Mouse (Mus musculus) embryonic facial prominence, embryonic 11.5 days (tissue): ENCODE measurements around the gene Plin4. TPM values are rescaled to one million over a fixed set of nuclear protein-coding genes. Genes with fewer than 3 reads are reported as not detected.
"Not testable (repeated sequence)": the region's sequence is repeated elsewhere in the genome, so short reads cannot be mapped to it uniquely, and the experiment has no call there.

Source experiments
- ATAC-seq: fragments of 200-750 bp; cut with Nextera tagmentation; replicated peaks from 2 replicates; pipeline ENCODE4 v1.8.0; 2017; ENCODE audit warnings: low read depth; ENCODE audit not compliant: insufficient number of reproducible peaks, low FRiP score, low TSS enrichment
- DNase-seq: peaks from one replicate; pipeline ENCODE4 v3.0.0-alpha.2; 2015; ENCODE audit warnings: low spot score
- H3K27ac ChIP-seq: fragments of 300-500 bp; sonication (generic); replicated peaks from 2 replicates; pipeline ENCODE4 v1.5.1; 2014; ENCODE audit warnings: mild to moderate bottlenecking, low read depth, low read length, control low read depth
- H3K27me3 ChIP-seq: fragments of 300-500 bp; sonication (generic); 2 replicates; pipeline ENCODE4 v1.6.1; 2014; ENCODE audit warnings: mild to moderate bottlenecking, low read length, moderate library complexity, mixed read lengths; ENCODE audit not compliant: control insufficient read depth, insufficient read depth
- H3K36me3 ChIP-seq: fragments of 300-500 bp; sonication (generic); replicated peaks from 2 replicates; pipeline ENCODE4 v1.6.1; 2014; ENCODE audit warnings: low read depth, mild to moderate bottlenecking, low read length, moderate library complexity, mixed read lengths; ENCODE audit not compliant: control insufficient read depth, insufficient read depth
- H3K4me1 ChIP-seq: fragments of 300-500 bp; sonication (generic); 2 replicates; pipeline ENCODE4 v1.6.1; 2014; ENCODE audit warnings: low read length, mixed read lengths; ENCODE audit not compliant: control insufficient read depth, insufficient read depth
- H3K4me2 ChIP-seq: fragments of 300-500 bp; sonication (generic); 2 replicates; pipeline ENCODE4 v1.6.1; 2014; ENCODE audit warnings: low read depth, mild to moderate bottlenecking, control low read depth, low read length, moderate library complexity
- H3K4me3 ChIP-seq: fragments of 300-500 bp; sonication (generic); 2 replicates; pipeline ENCODE4 v1.5.1; 2014; ENCODE audit warnings: low read depth, low read length, control low read depth
- H3K9ac ChIP-seq: fragments of 300-500 bp; sonication (generic); replicated peaks from 2 replicates; pipeline ENCODE4 v1.6.1; 2014; ENCODE audit warnings: mild to moderate bottlenecking, control low read depth, low read length
- H3K9me3 ChIP-seq: fragments of 300-500 bp; sonication (generic); replicated peaks from 2 replicates; pipeline ENCODE4 v1.6.1; 2016; ENCODE audit warnings: mild to moderate bottlenecking, low read length, inconsistent platforms, mixed read lengths; ENCODE audit not compliant: control insufficient read depth
- WGBS: fragments of 180-500 bp; shearing (Covaris S2); extraction: QIAGEN DNeasy Blood & Tissue Kit; methylation state at CpG from one replicate; pipeline ENCODE4 v1.1.7; 2014; 5-methylcytosine and 5-hydroxymethylcytosine counted together
- polyA plus RNA-seq: library from polyadenylated mRNA; unstranded; fragments of >200 nt; fragmentation: Nextera tagmentation; extraction: Ambion mirVana; gene quantifications from 2 replicates; pipeline ENCODE4 v1.2.1, GENCODE M21; 2014

The Plin4 gene
- polyA plus RNA-seq, 1 experiment from 2014 or later, result not detected

DNA sequence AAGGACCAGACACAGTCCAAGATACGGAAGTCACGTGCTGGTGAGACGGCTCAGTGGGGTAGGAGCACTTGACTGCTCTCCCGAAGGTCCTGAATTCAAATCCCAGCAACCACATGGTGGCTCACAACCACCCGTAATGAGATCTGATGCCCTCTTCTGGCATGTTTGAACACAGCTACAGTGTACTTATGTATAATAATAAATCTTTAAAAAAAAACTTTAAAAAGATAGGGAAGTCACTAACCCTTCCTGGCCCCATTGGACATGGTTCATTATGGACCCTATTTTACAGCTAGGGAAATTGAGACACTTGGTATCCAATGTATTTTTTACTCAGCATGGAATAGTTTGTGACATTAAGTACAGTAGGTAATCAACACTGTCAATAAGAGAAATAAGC lies 32.1 kb downstream of the Plin4 start:
- H3K27me3 ChIP-seq, result no peaks in the 10 kb centered on the region
- DNase-seq (no peak), ATAC-seq (no peak)
- no peak overlapping the region for H3K27ac ChIP-seq
- no peaks in the 10 kb centered on the region; the same call in 1 of the 2 replicates for H3K36me3 ChIP-seq
- 90% methylated on average over 5 of the region's 5 CpGs for WGBS
- H3K4me3 ChIP-seq, result no peak overlapping the region
- no peak overlapping the region for H3K9ac ChIP-seq
- H3K4me1 ChIP-seq, result peaks cover 4% of the 10 kb centered on the region
- no peak overlapping the region for H3K4me2 ChIP-seq
- no peaks in the 10 kb centered on the region for H3K9me3 ChIP-seq

- under 1% methylated on average over 35 of the region's 35 CpGs for WGBS
- DNase-seq (peak; percentile 98), ATAC-seq (peak; percentile 55)
These were observed 34.8 kb downstream of the Plin4 start, which contains the start of gene Ubxn6 for GRCm38 (mm10) chr17:56074827-56075208. Gene Ubxn6 (minus strand): TSS chr17:56075028.

DNA sequence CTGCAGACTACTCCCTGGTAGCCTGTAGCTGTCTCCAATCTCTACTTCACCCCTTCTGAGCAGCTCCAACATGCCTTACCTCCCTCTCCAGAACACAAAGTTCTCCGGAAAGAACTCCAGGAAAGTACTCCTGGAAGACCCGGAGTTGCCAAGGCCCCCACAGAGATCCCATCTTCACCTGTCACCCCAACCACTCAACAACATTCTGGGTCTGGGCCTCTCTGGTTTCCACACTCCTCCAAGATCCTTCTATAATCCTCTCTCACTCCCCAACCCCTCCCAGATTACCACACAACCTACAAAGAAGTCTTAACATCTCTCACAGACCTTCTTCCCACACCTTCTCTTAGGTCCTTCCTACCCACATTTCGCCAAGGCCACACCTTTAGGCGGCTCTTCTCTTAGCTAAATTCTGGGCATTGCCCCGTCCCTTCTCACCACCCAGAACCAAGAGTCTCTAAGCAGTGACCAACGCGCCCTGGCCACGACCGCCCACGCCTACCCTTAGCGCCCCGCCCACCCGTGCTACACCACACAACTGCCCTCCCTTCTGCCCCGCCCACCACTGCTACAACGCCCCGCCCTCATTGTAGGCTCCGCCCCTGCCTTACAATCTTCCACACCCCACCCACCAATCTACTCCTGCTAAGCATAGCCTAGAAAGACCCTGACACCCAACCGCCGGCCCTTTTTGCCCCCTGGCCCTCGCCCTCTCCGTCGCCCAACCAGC lies 35.3 kb downstream of the Plin4 start:
- no peaks in the 10 kb centered on the region; the same call in 1 of the 2 replicates for H3K4me1 ChIP-seq
- H3K4me3 ChIP-seq, result peak overlapping the region; percentile 58
- 9% methylated on average over 22 of the region's 22 CpGs for WGBS
- DNase-seq, result peak; percentile 86
- H3K36me3 ChIP-seq, result peaks cover 8% of the 10 kb centered on the region; the same call in 1 of the 2 replicates
- peak overlapping the region; percentile 73 for H3K9ac ChIP-seq
- peak overlapping the region; percentile 77 for H3K27ac ChIP-seq
- H3K9me3 ChIP-seq, result no peaks in the 10 kb centered on the region
- no peaks in the 10 kb centered on the region for H3K27me3 ChIP-seq
- peak overlapping the region; percentile 68 for H3K4me2 ChIP-seq
- 0 out of 2 replicates have a peak, but pooled peaks have one; percentile 0 for ATAC-seq

More at GRCm38 (mm10) chr17:56074827-56075208, 34.8 kb downstream of the Plin4 start, which contains the start of gene Ubxn6:
- H3K9ac ChIP-seq, result peak within 1 kb of the TSS; percentile 73
- H3K27me3 ChIP-seq, result no peaks in the 10 kb centered on the region
- peak within 1 kb of the TSS; percentile 58 for H3K4me3 ChIP-seq
- H3K4me1 ChIP-seq, result no peaks in the 10 kb centered on the region; the same call in 1 of the 2 replicates
- peak within 1 kb of the TSS; percentile 77 for H3K27ac ChIP-seq
- peaks cover 4% of the 10 kb centered on the region; the same call in 1 of the 2 replicates for H3K36me3 ChIP-seq
- no peaks in the 10 kb centered on the region for H3K9me3 ChIP-seq
- peak within 1 kb of the TSS; percentile 68 for H3K4me2 ChIP-seq

DNA sequence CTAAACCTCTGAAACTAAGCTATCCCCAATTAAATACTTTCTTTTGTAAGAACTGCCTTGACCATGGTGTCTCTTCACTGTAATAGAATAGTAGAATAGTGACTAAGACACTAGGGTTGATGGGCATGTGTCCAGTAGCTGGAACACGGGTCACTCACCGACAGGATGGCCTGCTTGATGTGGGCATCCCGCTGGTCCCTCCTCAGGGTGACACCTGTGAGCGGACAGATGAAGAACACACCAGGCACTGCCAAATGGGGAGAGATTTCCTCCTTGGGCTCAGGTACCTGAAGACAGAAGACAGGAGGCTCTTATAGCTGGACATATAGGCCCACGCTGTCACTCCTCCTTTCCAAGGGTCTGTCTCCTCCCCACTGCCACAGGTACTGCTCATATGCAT lies 37.4 kb downstream of the Plin4 start:
- H3K9me3 ChIP-seq, result no peaks in the 10 kb centered on the region
- no peak overlapping the region for H3K4me3 ChIP-seq
- H3K27ac ChIP-seq, result no peak overlapping the region
- DNase-seq, result no peak
- 96% methylated on average over 5 of the region's 5 CpGs for whole genome bisulfite sequencing
- H3K36me3 ChIP-seq, result peaks cover 19% of the 10 kb centered on the region
- no peak overlapping the region for H3K4me2 ChIP-seq
- H3K4me1 ChIP-seq, result no peaks in the 10 kb centered on the region; the same call in 1 of the 2 replicates
- no peak overlapping the region for H3K9ac ChIP-seq
- H3K27me3 ChIP-seq, result no peaks in the 10 kb centered on the region
- ATAC-seq, result no peak

GRCm38 (mm10) chr17:56071126-56071525 lies 38.5 kb downstream of the Plin4 start:
- Histone ChIP-seq H3K9ac (no peak overlapping the region), H3K27ac (no peak overlapping the region), H3K9me3 (no peaks in the 10 kb centered on the region), H3K4me2 (no peak overlapping the region), H3K4me1 (no peaks in the 10 kb centered on the region; the same call in 1 of the 2 replicates), H3K4me3 (no peak overlapping the region), H3K27me3 (no peaks in the 10 kb centered on the region), H3K36me3 (peaks cover 22% of the 10 kb centered on the region)
- ATAC-seq (no peak), DNase-seq (no peak)

- H3K9me3 ChIP-seq, result no peaks in the 10 kb centered on the region
- no peak overlapping the region for H3K27ac ChIP-seq
- H3K4me3 ChIP-seq, result no peak overlapping the region
- peaks cover 26% of the 10 kb centered on the region for H3K36me3 ChIP-seq
- no peaks in the 10 kb centered on the region; the same call in 1 of the 2 replicates for H3K4me1 ChIP-seq
- ATAC-seq (no peak), DNase-seq (no peak)
- H3K27me3 ChIP-seq, result no peaks in the 10 kb centered on the region
- H3K9ac ChIP-seq, result no peak overlapping the region
- WGBS, result 94% methylated on average over 14 of the region's 14 CpGs
- H3K4me2 ChIP-seq, result no peak overlapping the region
These were observed 40.5 kb downstream of the Plin4 start for GRCm38 (mm10) chr17:56069066-56069465.

DNA sequence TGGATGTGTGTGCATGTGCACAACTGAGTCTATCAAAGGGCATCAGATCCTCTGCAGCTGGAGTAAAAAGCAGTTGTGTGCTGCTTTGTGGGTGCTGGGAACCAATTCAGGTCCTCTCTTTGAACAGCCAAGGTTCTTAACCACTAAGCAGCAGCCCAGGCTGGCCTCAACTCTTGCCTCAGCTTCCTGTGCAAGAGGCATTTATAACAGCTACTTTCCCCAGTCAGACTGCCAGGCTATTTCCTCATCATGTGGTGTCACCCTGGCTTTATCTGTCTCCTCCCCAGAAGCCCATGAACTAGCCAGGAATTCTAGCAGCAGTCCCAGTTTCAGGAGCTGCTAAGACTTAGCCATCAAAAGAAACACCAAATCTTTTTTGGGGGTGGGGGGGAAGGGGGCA lies 43.2 kb downstream of the Plin4 start:
- ATAC-seq, result no peak
- no peak for DNase-seq

DNA sequence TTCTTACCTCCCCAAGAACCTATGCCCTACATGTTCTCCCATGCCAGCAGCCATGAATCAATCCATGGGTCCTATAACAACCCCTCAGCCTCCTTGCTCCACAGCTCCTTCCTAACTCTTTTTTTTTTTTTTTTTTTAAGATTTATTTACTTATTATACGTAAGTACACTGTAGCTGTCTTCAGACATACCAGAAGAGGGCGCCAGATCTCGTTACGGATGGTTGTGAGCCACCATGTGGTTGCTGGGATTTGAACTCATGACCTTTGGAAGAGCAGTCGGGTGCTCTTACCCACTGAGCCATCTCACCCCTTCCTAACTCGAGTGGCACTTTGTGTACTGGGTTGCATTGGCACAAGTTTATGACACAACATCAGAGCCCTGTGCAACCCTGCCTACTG lies 43.9 kb downstream of the Plin4 start:
- H3K27me3 ChIP-seq, H3K27ac ChIP-seq, H3K4me3 ChIP-seq, H3K4me1 ChIP-seq, H3K9ac ChIP-seq, H3K9me3 ChIP-seq, H3K4me2 ChIP-seq, ATAC-seq, DNase-seq: not testable (repeated sequence)
- WGBS, result 78% methylated on average over 6 of the region's 6 CpGs
- H3K36me3 ChIP-seq, result peaks cover 33% of the 10 kb centered on the region

More for the DNA sequence above, 43.2 kb downstream of the Plin4 start:
- Histone ChIP-seq H3K27ac (no peak overlapping the region), H3K9ac (no peak overlapping the region), H3K27me3 (no peaks in the 10 kb centered on the region), H3K4me2 (no peak overlapping the region), H3K36me3 (peaks cover 38% of the 10 kb centered on the region), H3K9me3 (no peaks in the 10 kb centered on the region), H3K4me3 (no peak overlapping the region), H3K4me1 (no peaks in the 10 kb centered on the region)
